Mouse (Mus musculus) thymus, adult 2 months (tissue): ENCODE measurements at regions not wholly inside any gene's neighbourhood (a gene's known extent, or its start where the extent isn't known, plus 50 kb on each side); places are given as distances from the start of the nearest gene placed in this dataset.

Source experiments
- CTCF ChIP-seq: fragments of 200-500 bp; IDR thresholded peaks from 2 replicates; pipeline ENCODE4 v1.5.1; 2012; ENCODE audit warnings: mild to moderate bottlenecking, control low read depth, low read length, moderate library complexity, borderline replicate concordance; ENCODE audit not compliant: control insufficient read depth, poor library complexity, insufficient read depth; ENCODE audit errors: extremely low read depth
- POLR2A ChIP-seq: fragments of 200-500 bp; IDR thresholded peaks from 2 replicates; pipeline ENCODE4 v1.6.1; 2012; ENCODE audit warnings: mild to moderate bottlenecking, low read length, control low read depth, moderate library complexity; ENCODE audit not compliant: control insufficient read depth, poor library complexity, insufficient read depth; ENCODE audit errors: extremely low read depth

DNA sequence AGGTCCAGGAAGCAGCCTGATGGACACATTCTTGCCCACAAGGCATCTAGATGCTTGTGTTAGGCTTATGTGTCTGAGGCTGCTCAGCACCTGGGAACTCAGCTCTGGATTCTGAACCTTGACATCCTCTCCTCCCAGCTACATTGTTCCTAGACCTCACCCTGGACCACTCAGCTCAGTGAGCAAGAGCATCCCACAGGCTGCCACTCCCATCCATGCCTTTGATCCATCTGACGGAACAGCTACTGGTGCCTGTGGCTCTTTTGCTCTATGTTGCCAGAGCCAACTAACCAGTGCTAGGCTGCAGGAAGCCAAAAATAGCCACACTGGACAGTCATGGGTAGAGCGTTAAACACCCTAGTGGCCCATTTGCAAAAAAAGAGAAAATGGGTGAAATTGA, 374.8 kb downstream of the Cd83 start:
- TF ChIP-seq CTCF (no peak), POLR2A (no peak)
